Mouse (Mus musculus) lung, postnatal 4 days (tissue): ENCODE results near the gene Tmed4.
"Not testable (repeated sequence)": the region's sequence is repeated elsewhere in the genome, so short reads cannot be mapped to it uniquely, and the experiment has no call there.

Source experiments
- DNase-seq, 2 experiments: peaks; one replicate each; pipeline ENCODE4 v3.0.0; 2021

Gene Tmed4

GRCm38 (mm10) chr11:6267320-6268254 lies 7.1 kb downstream of the Tmed4 start, which contains the start of gene Ddx56:
Gene Ddx56 (minus strand): TSS chr11:6267772.
- peak; percentile 94 for DNase-seq

GRCm38 (mm10) chr11:6266621-6267020 lies 8.0 kb downstream of the Tmed4 start:
- no peak for DNase-seq

GRCm38 (mm10) chr11:6261434-6262082 lies 13.1 kb downstream of the Tmed4 start:
- DNase-seq = peak; percentile 53 to 75

- no peak for DNase-seq
Measured at GRCm38 (mm10) chr11:6259413-6259812, 15.3 kb downstream of the Tmed4 start.

GRCm38 (mm10) chr11:6256490-6257072 lies 18.1 kb downstream of the Tmed4 start:
- DNase-seq = no peak

- not testable (repeated sequence) for DNase-seq
Measured at GRCm38 (mm10) chr11:6254602-6255001, 20.1 kb downstream of the Tmed4 start.

- DNase-seq = no peak
Measured at GRCm38 (mm10) chr11:6252824-6253223, 21.8 kb downstream of the Tmed4 start.

GRCm38 (mm10) chr11:6252248-6252647 lies 22.4 kb downstream of the Tmed4 start:
- no peak for DNase-seq

GRCm38 (mm10) chr11:6244707-6245106 lies 30.0 kb downstream of the Tmed4 start:
- DNase-seq = no peak

- no peak for DNase-seq
Measured at GRCm38 (mm10) chr11:6233025-6233424, 41.6 kb downstream of the Tmed4 start.

GRCm38 (mm10) chr11:6230012-6230411 lies 44.7 kb downstream of the Tmed4 start, which contains the start of gene Npc1l1:
Gene Npc1l1 (minus strand): TSS chr11:6230143.
- no peak for DNase-seq

GRCm38 (mm10) chr11:6224541-6225229 lies 50.0 kb downstream of the Tmed4 start:
- no peak for DNase-seq

- no peak for DNase-seq
Measured at GRCm38 (mm10) chr11:6222187-6222586, 52.5 kb downstream of the Tmed4 start.
